14 mouse cellular contexts compared by ENCODE assay signal in genomic region chrX:17026161-17026829, GRCm38 (mm10).
DNase-seq lines count a peak whose midpoint lies in the region.
"Had no signal": no experiment of that assay in that cellular context is flagged by ENCODE, and none has a peak within 500 bp of the region (broad histone marks: within the 10 kb centered on the region; RNA-seq: fewer than 3 reads in every experiment).

No protein-coding gene starts in this region.

- intact Hi-C loops in heart, postnatal 14 days (cut with DNase I), result no loop called here

- DNase-seq in kidney, postnatal 14 days, result peak; percentile 0
- no peak for DNase-seq in kidney, postnatal 36 days
- DNase-seq in NIH3T3 (ENCODE audit: low read depth), result peak; percentile 1
- peak; percentile 4 for DNase-seq in mesoderm, embryonic 11.5 days (ENCODE audit: low read depth, low spot score)
- DNase-seq in embryo, embryonic 10 days (ENCODE audit: low spot score), result no peak
- DNase-seq in ovary, adult 18-20 months (ENCODE audit: low spot score), result no peak
- no peak for DNase-seq in heart, postnatal 14 days
- DNase-seq: adrenal gland, postnatal 10 days; adrenal gland, postnatal 36 days; cerebellum, adult 18-20 months; cerebellum, adult 9-10 months; cerebellum, postnatal 14 days; gastrocnemius, postnatal 25 days; heart, adult 2 months had no signal

Comparison
In these comparisons a context has a peak if more than half of its experiments do, and no peak if none do; other contexts are left out.
1. DNase-seq: peak in kidney, postnatal 14 days (single experiment), NIH3T3 (single experiment) and mesoderm, embryonic 11.5 days (single experiment); none in kidney, postnatal 36 days (0 of 2), embryo, embryonic 10 days (single experiment), ovary, adult 18-20 months (single experiment) and heart, postnatal 14 days (0 of 2).